Mouse (Mus musculus): ENCODE results near the gene Hoxa5. TPM values are rescaled to one million over a fixed set of nuclear protein-coding genes. Genes with fewer than 3 reads are reported as not detected.

Hoxa5 gene
- polyA plus RNA-seq, 1 experiment from 2014 or later: not detected

DNA sequence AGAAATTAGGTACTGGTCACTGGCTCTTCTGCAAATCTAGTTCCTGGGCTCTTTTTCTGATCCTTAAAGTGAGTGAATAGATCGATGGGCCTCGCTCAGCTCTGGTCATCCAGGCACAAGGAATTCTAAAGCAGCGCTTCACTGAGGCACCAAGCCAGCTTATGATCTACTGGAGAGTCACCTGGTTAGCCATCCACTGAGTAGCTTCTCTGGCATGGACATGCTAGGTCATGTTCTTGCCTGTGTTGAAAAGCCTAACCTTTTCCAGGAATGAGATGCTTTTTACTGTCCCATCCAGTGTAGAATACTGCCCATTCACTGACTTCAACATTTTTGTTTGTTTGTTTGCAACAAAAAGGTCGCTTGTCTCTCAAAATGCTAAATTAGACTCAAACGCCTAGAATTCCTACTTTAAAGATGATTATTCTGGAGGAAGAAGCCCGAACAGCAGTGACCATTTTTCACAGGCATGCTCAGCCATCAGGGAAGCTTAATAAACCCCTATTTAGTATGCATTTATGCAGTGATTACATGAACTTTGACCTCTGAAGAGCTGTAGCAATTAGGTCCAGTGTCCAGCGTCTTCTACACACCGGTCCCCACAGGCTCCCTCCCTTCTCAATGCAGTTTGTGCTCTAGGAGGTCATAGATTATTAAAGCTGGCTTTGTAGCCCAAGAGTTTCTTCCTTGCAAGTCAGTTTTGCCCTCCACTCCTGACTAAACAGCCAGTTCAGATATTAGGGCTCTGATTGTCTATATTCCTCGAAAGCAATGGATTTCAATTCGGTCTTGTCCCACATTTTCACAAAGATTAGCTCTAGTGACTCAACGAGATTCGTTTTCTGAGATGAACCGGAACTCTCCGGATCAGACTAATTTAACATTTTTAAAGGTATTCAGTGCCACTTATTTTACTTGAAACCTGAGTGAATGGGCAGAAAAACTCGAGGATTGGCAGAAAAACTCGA, 51.9 kb downstream of the Hoxa5 start:
- WGBS: 2% methylated on average over 16 of the region's 16 CpGs
- peaks cover 100% of the 10 kb centered on the region for H3K27me3 ChIP-seq (ENCODE audit: poor library complexity, severe bottlenecking)

More for the DNA sequence above, 51.9 kb downstream of the Hoxa5 start:
- Histone ChIP-seq H3K36me3 (replicated peaks) (no peaks in the 10 kb centered on the region), H3K27ac (no peak overlapping the region), H3K9me3 (peaks cover 4% of the 10 kb centered on the region), H3K4me1 (peaks cover 5% of the 10 kb centered on the region), H3K4me3 (no peak overlapping the region)
- peak; percentile 18 for DNase-seq (ENCODE audit: extremely low spot score, low spot score)

MicroRNAs within 50 kb of the gene (microRNA counts, 519-probe panel; counts per million panel counts)
- microRNA mmu-miR-196b: 341 counts per million, percentile 65 among the panel's probes with 10 or more counts

Small RNA genes within 50 kb of the gene (microRNA-seq; reads per million reads assigned to microRNA genes)
- 64.4 reads per million, percentile 44 among the genes with 10 or more reads in this experiment for gene Mir196b

Other genes with a start within 250 kb of the Hoxa5 start
- gene Skap2, start 192.0 kb downstream of the Hoxa5 start, polyA plus RNA-seq (2016; fragmentation: Nextera tagmentation; extraction: Ambion mirVana): 7.7 and 9.0 TPM in 2 replicates
- not detected in 2 replicates for gene Hoxa1, start 46.3 kb downstream of the Hoxa5 start, polyA plus RNA-seq (2016; fragmentation: Nextera tagmentation; extraction: Ambion mirVana)
- gene Hoxa2, start 39.8 kb downstream of the Hoxa5 start, polyA plus RNA-seq (2016; fragmentation: Nextera tagmentation; extraction: Ambion mirVana): not detected in 2 replicates
- gene 5730596B20Rik, start 27.1 kb downstream of the Hoxa5 start, polyA plus RNA-seq (2016; fragmentation: Nextera tagmentation; extraction: Ambion mirVana): not detected in 2 replicates
- gene Hoxa4, start 12.8 kb downstream of the Hoxa5 start, polyA plus RNA-seq (2016; fragmentation: Nextera tagmentation; extraction: Ambion mirVana): not detected in 2 replicates
- gene Hoxa6, start 4.1 kb upstream of the Hoxa5 start, polyA plus RNA-seq (2016; fragmentation: Nextera tagmentation; extraction: Ambion mirVana): not detected in 2 replicates
- not detected in 2 replicates for gene Hoxa3, start 8.7 kb upstream of the Hoxa5 start, polyA plus RNA-seq (2016; fragmentation: Nextera tagmentation; extraction: Ambion mirVana)
- not detected in 2 replicates for gene Gm28308, start 8.8 kb upstream of the Hoxa5 start, polyA plus RNA-seq (2016; fragmentation: Nextera tagmentation; extraction: Ambion mirVana)
- gene Hoxa7, start 17.3 kb upstream of the Hoxa5 start, polyA plus RNA-seq (2016; fragmentation: Nextera tagmentation; extraction: Ambion mirVana): not detected in 2 replicates
- not detected in 2 replicates for gene Hoxa9, start 26.5 kb upstream of the Hoxa5 start, polyA plus RNA-seq (2016; fragmentation: Nextera tagmentation; extraction: Ambion mirVana)
- not detected in 2 replicates for gene Hoxa10, start 36.3 kb upstream of the Hoxa5 start, polyA plus RNA-seq (2016; fragmentation: Nextera tagmentation; extraction: Ambion mirVana)
- not detected in 2 replicates for gene Hoxa11, start 41.2 kb upstream of the Hoxa5 start, polyA plus RNA-seq (2016; fragmentation: Nextera tagmentation; extraction: Ambion mirVana)
- gene Hoxa13, start 56.3 kb upstream of the Hoxa5 start, polyA plus RNA-seq (2016; fragmentation: Nextera tagmentation; extraction: Ambion mirVana): not detected in 2 replicates
- not detected in 2 replicates for gene Evx1, start 108.9 kb upstream of the Hoxa5 start, polyA plus RNA-seq (2016; fragmentation: Nextera tagmentation; extraction: Ambion mirVana)